Mouse (Mus musculus): Measurements from ENCODE around the gene Stk25. TPM values are rescaled to one million over a fixed set of nuclear protein-coding genes. Genes with fewer than 3 reads are reported as not detected.

Gene Stk25
- polyA plus RNA-seq (2012; rRNA removed): 136 and 207 TPM in 2 replicates

GRCm38 (mm10) chr1:93658559-93658958 lies at the start of gene Stk25:
Gene Stk25 (minus strand): TSS chr1:93658659.

GRCm38 (mm10) chr1:93685401-93686244 lies 27.2 kb upstream of the Stk25 start, which contains the start of gene Bok:
Gene Bok (plus strand): TSS chr1:93685660.

Other genes starting within 250 kb of the Stk25 start
- gene Hdlbp, start 179.8 kb downstream of the Stk25 start, polyA plus RNA-seq (2012; rRNA removed): 88.2 and 96.9 TPM in 2 replicates
- 5.2 and 6.9 TPM in 2 replicates for gene Farp2, start 146.6 kb downstream of the Stk25 start, polyA plus RNA-seq (2012; rRNA removed)
- 256 and 330 TPM in 2 replicates for gene Bok, start 27.0 kb upstream of the Stk25 start, polyA plus RNA-seq (2012; rRNA removed)
- 59.2 and 61.0 TPM in 2 replicates for gene Atg4b, start 92.8 kb upstream of the Stk25 start, polyA plus RNA-seq (2012; rRNA removed)
- 45.3 and 48.7 TPM in 2 replicates for gene Thap4, start 96.2 kb upstream of the Stk25 start, polyA plus RNA-seq (2012; rRNA removed)
- 70.0 and 83.6 TPM in 2 replicates for gene Dtymk, start 143.3 kb upstream of the Stk25 start, polyA plus RNA-seq (2012; rRNA removed)
- 10.1 and 12.1 TPM in 2 replicates for gene Ing5, start 145.3 kb upstream of the Stk25 start, polyA plus RNA-seq (2012; rRNA removed)
- 49.4 and 55.2 TPM in 2 replicates for gene D2hgdh, start 166.2 kb upstream of the Stk25 start, polyA plus RNA-seq (2012; rRNA removed)
- 0.30 and 0.33 TPM in 2 replicates for gene Gal3st2, start 202.6 kb upstream of the Stk25 start, polyA plus RNA-seq (2012; rRNA removed)

Data from ovary, adult 2 months (tissue).